Comparison of ENCODE assay signal across 13 mouse cellular contexts in genomic region chr19:58383273-58383672, GRCm38 (mm10).
"Had no signal": no experiment of that assay in that cellular context is flagged by ENCODE, and none has a peak within 500 bp of the region (broad histone marks: within the 10 kb centered on the region; RNA-seq: fewer than 3 reads in every experiment).

No protein-coding gene starts in this region.

- H3K27me3 ChIP-seq: limb, embryonic 13.5 days; liver, embryonic 12.5 days; midbrain, embryonic 15.5 days; neural tube, embryonic 13.5 days had no signal

- DNase-seq: kidney, adult 18-20 months; kidney, postnatal 10 days; kidney, postnatal 4 days; retina, postnatal 1 day; right cerebral cortex, postnatal 4 days; spleen, adult 18-20 months; thymus, adult 18-20 months; thymus, postnatal 14 days had no signal

- H3K4me1 ChIP-seq: liver, embryonic 12.5 days had no signal

- H3K4me3 ChIP-seq: layer of hippocampus, adult 2 months; limb, embryonic 13.5 days; liver, embryonic 12.5 days; midbrain, embryonic 15.5 days; neural tube, embryonic 13.5 days had no signal

- H3K9me3 ChIP-seq: limb, embryonic 13.5 days; liver, embryonic 12.5 days; midbrain, embryonic 15.5 days; neural tube, embryonic 13.5 days had no signal

- H3K4me2 ChIP-seq: limb, embryonic 13.5 days; liver, embryonic 12.5 days; midbrain, embryonic 15.5 days; neural tube, embryonic 13.5 days had no signal

- H3K36me3 ChIP-seq: limb, embryonic 13.5 days; liver, embryonic 12.5 days; midbrain, embryonic 15.5 days; neural tube, embryonic 13.5 days had no signal

- ATAC-seq: liver, embryonic 12.5 days; midbrain, embryonic 15.5 days had no signal

- H3K9ac ChIP-seq: limb, embryonic 13.5 days; liver, embryonic 12.5 days; midbrain, embryonic 15.5 days; neural tube, embryonic 13.5 days had no signal

- H3K27ac ChIP-seq: layer of hippocampus, adult 2 months; limb, embryonic 13.5 days; liver, embryonic 12.5 days; midbrain, embryonic 15.5 days; neural tube, embryonic 13.5 days had no signal
